Mouse (Mus musculus): ENCODE results near the gene Hdhd5.

Hdhd5 gene

GRCm38 (mm10) chr6:120531020-120531965 lies at the start of gene Hdhd5:
Gene Hdhd5 (minus strand): TSS chr6:120531319.
- DNase-seq, result peak; percentile 97

- peak; percentile 43 for DNase-seq
Observed at GRCm38 (mm10) chr6:120580713-120581015, 49.5 kb upstream of the Hdhd5 start.

GRCm38 (mm10) chr6:120579831-120580712 lies 49.0 kb upstream of the Hdhd5 start:
- peak; percentile 91 for DNase-seq

- peak; percentile 67 for DNase-seq
Observed at GRCm38 (mm10) chr6:120579110-120579830, 48.2 kb upstream of the Hdhd5 start.

GRCm38 (mm10) chr6:120578471-120578870 lies 47.4 kb upstream of the Hdhd5 start:
- DNase-seq, result no peak

GRCm38 (mm10) chr6:120572372-120572771 lies 41.3 kb upstream of the Hdhd5 start:
- DNase-seq, result no peak

GRCm38 (mm10) chr6:120568257-120568656 lies 37.1 kb upstream of the Hdhd5 start:
- DNase-seq, result no peak

GRCm38 (mm10) chr6:120566911-120567909 lies 36.1 kb upstream of the Hdhd5 start:
- peak; percentile 76 for DNase-seq

GRCm38 (mm10) chr6:120556641-120557040 lies 25.5 kb upstream of the Hdhd5 start:
- DNase-seq, result no peak

- no peak for DNase-seq
Observed at GRCm38 (mm10) chr6:120555983-120556567, 25.0 kb upstream of the Hdhd5 start.

- no peak for DNase-seq
Observed at GRCm38 (mm10) chr6:120555152-120555551, 24.0 kb upstream of the Hdhd5 start.

- DNase-seq, result no peak
Observed at GRCm38 (mm10) chr6:120550173-120550572, 19.1 kb upstream of the Hdhd5 start.

- no peak for DNase-seq
Observed at GRCm38 (mm10) chr6:120548581-120548980, 17.5 kb upstream of the Hdhd5 start.

- DNase-seq, result no peak
Observed at GRCm38 (mm10) chr6:120546973-120547372, 15.9 kb upstream of the Hdhd5 start.

GRCm38 (mm10) chr6:120546292-120546691 lies 15.2 kb upstream of the Hdhd5 start:
- no peak for DNase-seq

- no peak for DNase-seq
Observed at GRCm38 (mm10) chr6:120542061-120542460, 10.9 kb upstream of the Hdhd5 start.

GRCm38 (mm10) chr6:120541386-120541785 lies 10.3 kb upstream of the Hdhd5 start:
- no peak for DNase-seq

GRCm38 (mm10) chr6:120539781-120540231 lies 8.7 kb upstream of the Hdhd5 start:
- no peak for DNase-seq

GRCm38 (mm10) chr6:120539132-120539759 lies 8.1 kb upstream of the Hdhd5 start:
- DNase-seq, result peak; percentile 76

- no peak for DNase-seq
Observed at GRCm38 (mm10) chr6:120536337-120536736, 5.2 kb upstream of the Hdhd5 start.

- no peak for DNase-seq
Observed at GRCm38 (mm10) chr6:120532594-120532993, 1.5 kb upstream of the Hdhd5 start.
